Mouse (Mus musculus): ENCODE data around the gene Atp13a3. TPM values are rescaled to one million over a fixed set of nuclear protein-coding genes. Genes with fewer than 3 reads are reported as not detected.
A peak's percentile ranks its signal among the peaks of the same experiment; 100 is the strongest.

The Atp13a3 gene
- polyA plus RNA-seq, 1 experiment from 2014 or later = 17.8 TPM

DNA sequence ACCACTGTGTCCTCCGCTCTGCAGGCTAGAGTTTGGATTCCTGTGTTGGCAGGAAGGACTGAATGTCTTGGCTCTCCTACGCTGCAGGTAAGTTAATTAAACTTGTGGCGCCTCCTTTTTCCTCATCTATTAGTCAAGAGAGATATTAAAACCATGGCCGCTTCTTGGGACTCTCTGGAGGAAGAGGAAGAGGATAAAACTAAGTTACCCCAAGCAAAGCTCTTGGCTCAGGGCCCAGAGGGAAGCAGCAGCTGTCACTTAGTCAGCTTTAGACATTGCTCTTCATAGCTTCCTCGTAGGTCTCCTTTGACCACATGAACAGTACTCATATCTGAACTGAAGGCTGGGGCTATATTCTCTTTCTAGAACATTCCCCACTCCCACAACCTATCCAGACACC lies 10.5 kb upstream of the Atp13a3 start:
- H3K9ac ChIP-seq = no peak overlapping the region
- no peak for ATAC-seq (ENCODE audit: insufficient number of reproducible peaks, low FRiP score)
- 0 out of 2 replicates have a peak, but pooled peaks cover 4% of the 10 kb centered on the region for H3K27me3 ChIP-seq (replicated peaks)
- H3K36me3 ChIP-seq = no peaks in the 10 kb centered on the region
- no peak overlapping the region for H3K4me2 ChIP-seq
- H3K9me3 ChIP-seq (replicated peaks) = no peaks in the 10 kb centered on the region
- no peak overlapping the region for H3K4me3 ChIP-seq
- WGBS = 67% methylated on average over 5 of the region's 5 CpGs
- H3K4me1 ChIP-seq (replicated peaks) = no peaks in the 10 kb centered on the region
- no peak overlapping the region for H3K27ac ChIP-seq (ENCODE audit: poor library complexity, severe bottlenecking)

DNA sequence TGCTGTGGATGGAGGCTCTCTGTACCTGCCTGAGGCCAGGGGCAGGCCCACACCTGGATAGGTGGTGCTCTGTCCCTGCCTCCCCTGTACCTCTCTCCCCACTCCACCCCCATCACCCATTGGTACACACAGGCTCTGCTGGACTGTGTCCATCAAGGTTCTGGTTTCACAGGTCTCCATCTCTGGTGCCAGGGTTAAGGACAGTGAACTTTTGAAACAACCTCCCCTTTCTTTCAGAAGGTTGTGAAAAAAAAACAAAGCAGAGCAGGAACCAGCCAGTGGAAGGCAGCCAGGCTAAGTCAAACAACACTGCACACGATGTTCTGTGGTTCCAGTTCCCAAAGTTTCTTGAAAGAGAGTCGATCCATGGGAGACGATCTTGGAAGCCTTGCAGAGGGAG lies 6.9 kb upstream of the Atp13a3 start:
- Histone ChIP-seq H3K27me3 (replicated peaks) (0 out of 2 replicates have a peak, but pooled peaks cover 4% of the 10 kb centered on the region), H3K4me3 (no peak overlapping the region), H3K36me3 (no peaks in the 10 kb centered on the region), H3K27ac (ENCODE audit: poor library complexity, severe bottlenecking) (no peak overlapping the region), H3K9ac (no peak overlapping the region), H3K9me3 (replicated peaks) (no peaks in the 10 kb centered on the region), H3K4me2 (no peak overlapping the region), H3K4me1 (replicated peaks) (no peaks in the 10 kb centered on the region)
- 71% methylated on average over 3 of the region's 3 CpGs for WGBS
- no peak for ATAC-seq (ENCODE audit: insufficient number of reproducible peaks, low FRiP score)

GRCm38 (mm10) chr16:30410914-30411313 lies 5.1 kb upstream of the Atp13a3 start:
- H3K4me2 ChIP-seq = no peak overlapping the region
- H3K4me3 ChIP-seq = no peak overlapping the region
- H3K4me1 ChIP-seq (replicated peaks) = no peaks in the 10 kb centered on the region
- H3K27me3 ChIP-seq (replicated peaks) = no peaks in the 10 kb centered on the region
- ATAC-seq (ENCODE audit: insufficient number of reproducible peaks, low FRiP score) = no peak
- H3K36me3 ChIP-seq = no peaks in the 10 kb centered on the region
- no peak overlapping the region for H3K9ac ChIP-seq
- WGBS = 75% methylated on average over 4 of the region's 4 CpGs
- H3K27ac ChIP-seq (ENCODE audit: poor library complexity, severe bottlenecking) = no peak overlapping the region
- H3K9me3 ChIP-seq (replicated peaks) = no peaks in the 10 kb centered on the region

DNA sequence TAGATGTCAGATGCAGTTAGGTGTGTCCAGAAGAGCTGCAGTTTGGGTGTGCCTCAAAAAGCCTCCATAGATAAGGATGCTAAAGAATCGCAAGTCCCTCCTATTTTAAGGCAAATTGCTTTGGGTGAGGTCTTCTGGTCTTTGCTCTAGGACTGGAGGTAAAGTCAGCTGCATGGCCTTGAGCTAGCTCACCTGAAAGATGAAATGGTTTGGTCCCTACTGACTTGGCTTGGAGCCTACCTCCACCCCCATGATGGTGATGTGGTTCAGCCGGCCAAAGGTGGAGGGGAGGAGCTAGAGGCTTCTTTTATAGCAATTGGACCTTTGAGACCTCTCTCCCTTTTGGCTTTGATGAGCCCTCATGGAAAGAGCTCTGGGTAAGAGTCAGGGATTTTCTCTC lies 1.7 kb upstream of the Atp13a3 start:
- H3K4me1 ChIP-seq (replicated peaks) = no peaks in the 10 kb centered on the region
- no peak overlapping the region for H3K4me2 ChIP-seq
- H3K27me3 ChIP-seq (replicated peaks) = no peaks in the 10 kb centered on the region
- H3K36me3 ChIP-seq = no peaks in the 10 kb centered on the region
- H3K4me3 ChIP-seq = no peak overlapping the region
- no peaks in the 10 kb centered on the region for H3K9me3 ChIP-seq (replicated peaks)
- 59% methylated on average over 2 of the region's 2 CpGs for WGBS
- ATAC-seq (ENCODE audit: insufficient number of reproducible peaks, low FRiP score) = no peak
- no peak overlapping the region for H3K9ac ChIP-seq
- H3K27ac ChIP-seq (ENCODE audit: poor library complexity, severe bottlenecking) = no peak overlapping the region

DNA sequence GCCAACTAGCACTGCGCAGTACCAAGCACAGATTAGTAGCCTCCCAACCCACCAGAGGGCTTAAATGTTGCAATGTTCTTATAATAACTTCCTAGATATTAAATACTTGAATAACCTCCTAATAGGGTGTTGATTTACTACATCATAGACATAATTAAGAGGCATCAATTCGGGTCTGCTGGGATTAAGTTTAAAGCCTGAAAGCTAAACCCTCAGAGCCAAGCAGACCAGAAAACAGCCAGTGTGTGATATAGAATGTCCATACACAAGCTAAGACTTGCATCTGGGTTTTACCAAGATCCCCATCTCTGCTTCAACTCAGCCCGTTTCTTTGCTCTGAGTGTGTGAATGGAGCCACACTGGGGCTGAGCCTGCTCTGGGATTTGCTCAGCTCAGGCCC lies 2.2 kb downstream of the Atp13a3 start:
- Histone ChIP-seq H3K27me3 (replicated peaks) (no peaks in the 10 kb centered on the region), H3K4me1 (replicated peaks) (no peaks in the 10 kb centered on the region), H3K27ac (ENCODE audit: poor library complexity, severe bottlenecking) (no peak overlapping the region), H3K36me3 (no peaks in the 10 kb centered on the region), H3K9me3 (replicated peaks) (no peaks in the 10 kb centered on the region), H3K9ac (no peak overlapping the region), H3K4me3 (no peak overlapping the region), H3K4me2 (no peak overlapping the region)
- WGBS = 77% methylated on average over 3 of the region's 3 CpGs
- no peak for ATAC-seq (ENCODE audit: insufficient number of reproducible peaks, low FRiP score)

DNA sequence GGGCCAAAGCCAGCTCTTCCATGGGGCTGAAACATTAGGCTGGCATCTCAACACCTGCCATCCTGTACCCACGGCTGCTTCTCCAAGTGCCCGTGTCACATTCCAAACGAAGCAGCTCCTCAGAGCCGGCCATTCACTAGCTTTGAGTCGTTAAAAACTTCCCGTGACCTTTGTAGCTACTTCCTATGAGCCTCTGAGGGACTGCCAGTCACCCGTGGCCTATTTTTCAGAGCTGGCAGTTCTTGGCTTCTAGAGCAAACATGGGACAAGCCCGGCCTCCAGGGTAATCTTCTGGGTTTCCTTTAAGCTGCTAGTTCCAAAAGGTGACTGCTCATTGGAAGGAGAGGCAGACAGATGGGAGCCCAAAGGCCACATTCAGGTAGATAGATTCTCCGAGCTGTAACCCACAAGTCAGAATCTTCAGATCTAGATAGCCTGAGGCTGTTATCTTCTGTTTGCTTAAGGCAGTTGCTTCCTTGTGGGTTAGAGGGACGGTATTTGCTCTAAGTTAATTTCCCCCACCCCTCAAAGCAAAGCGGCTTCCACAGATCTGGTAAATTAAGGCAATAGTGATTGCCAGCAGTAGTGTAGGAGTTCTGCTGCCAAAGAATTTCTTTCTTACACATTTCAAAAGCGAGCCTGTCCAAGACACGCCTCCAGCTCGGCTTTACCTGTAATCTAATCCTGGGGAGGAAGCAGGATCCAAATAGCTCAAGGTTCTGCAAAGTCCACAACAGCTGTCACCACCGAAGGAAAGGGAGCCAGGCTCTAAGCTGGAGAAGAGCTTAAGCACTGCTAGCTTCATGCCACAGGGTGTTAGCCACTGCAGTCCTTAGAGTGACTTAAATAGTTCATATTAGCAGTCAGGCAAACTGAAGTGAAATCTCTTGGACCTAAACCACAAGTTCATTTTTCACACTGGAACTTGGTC lies 8.4 kb downstream of the Atp13a3 start:
- Histone ChIP-seq H3K27ac (ENCODE audit: poor library complexity, severe bottlenecking) (no peak overlapping the region), H3K36me3 (no peaks in the 10 kb centered on the region), H3K9ac (no peak overlapping the region), H3K9me3 (replicated peaks) (no peaks in the 10 kb centered on the region), H3K4me3 (no peak overlapping the region), H3K27me3 (replicated peaks) (no peaks in the 10 kb centered on the region), H3K4me1 (replicated peaks) (peaks cover 11% of the 10 kb centered on the region), H3K4me2 (no peak overlapping the region)
- no peak for ATAC-seq (ENCODE audit: insufficient number of reproducible peaks, low FRiP score)
- 33% methylated on average over 15 of the region's 15 CpGs for WGBS

DNA sequence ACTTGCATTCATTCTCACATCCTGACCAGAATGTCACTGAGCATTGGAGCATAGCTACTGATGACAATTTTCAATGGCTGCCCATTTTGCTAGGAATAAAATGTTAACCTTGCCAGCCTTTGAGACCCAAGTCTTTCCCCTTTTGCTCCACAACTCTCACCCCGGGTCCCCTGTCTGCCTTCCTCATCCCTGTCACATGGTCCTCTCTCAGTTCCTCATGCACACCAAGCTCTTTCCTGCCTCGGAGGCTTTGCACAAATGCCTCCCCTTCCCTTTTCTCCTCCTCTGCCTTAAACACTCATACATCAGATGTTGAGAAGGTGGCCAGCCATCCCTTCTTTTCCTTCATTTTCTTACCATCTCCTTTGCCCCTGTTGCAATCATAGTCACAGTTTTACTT lies 10.6 kb downstream of the Atp13a3 start:
- WGBS = 67% methylated on average over 2 of the region's 2 CpGs
- Histone ChIP-seq H3K9ac (no peak overlapping the region), H3K9me3 (replicated peaks) (no peaks in the 10 kb centered on the region), H3K4me1 (replicated peaks) (peaks cover 16% of the 10 kb centered on the region), H3K27me3 (replicated peaks) (no peaks in the 10 kb centered on the region), H3K4me2 (no peak overlapping the region), H3K36me3 (no peaks in the 10 kb centered on the region), H3K27ac (ENCODE audit: poor library complexity, severe bottlenecking) (no peak overlapping the region), H3K4me3 (no peak overlapping the region)
- no peak for ATAC-seq (ENCODE audit: insufficient number of reproducible peaks, low FRiP score)

DNA sequence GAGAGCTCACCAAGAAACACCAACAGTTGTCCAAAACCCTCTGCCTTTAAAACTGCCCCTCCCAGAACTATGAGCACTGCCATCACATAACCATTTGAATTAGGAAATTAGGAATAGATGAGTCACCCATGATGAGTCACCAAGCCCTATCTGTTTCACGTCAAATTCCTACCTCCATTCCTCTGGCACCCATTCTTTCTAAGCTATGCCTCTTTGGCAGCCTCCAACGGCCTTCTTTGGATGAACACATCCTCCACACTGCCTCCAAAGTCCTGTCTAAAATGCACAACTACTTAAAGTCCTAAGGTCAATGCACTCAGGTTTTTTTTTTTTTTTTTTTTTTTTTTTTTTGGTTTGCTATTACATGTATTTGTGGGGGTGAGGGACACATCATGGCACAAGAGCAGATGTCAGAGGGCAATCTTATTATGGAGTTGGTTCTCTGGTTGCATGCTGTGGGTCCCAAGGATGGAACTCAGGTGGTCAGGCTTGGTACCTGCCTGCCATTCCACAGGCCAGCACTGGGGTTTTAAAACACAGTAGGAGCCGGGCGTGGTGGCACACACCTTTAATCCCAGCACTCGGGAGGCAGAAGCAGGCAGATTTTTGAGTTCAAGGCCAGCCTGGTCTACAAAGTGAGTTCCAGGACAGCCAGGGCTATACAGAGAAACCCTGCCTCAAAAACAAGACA lies 15.0 kb downstream of the Atp13a3 start:
- Histone ChIP-seq H3K27ac (ENCODE audit: poor library complexity, severe bottlenecking) (peak overlapping the region; percentile 4; the same call in 1 of the 2 replicates), H3K4me1 (replicated peaks) (peaks cover 29% of the 10 kb centered on the region), H3K9ac (no peak overlapping the region), H3K4me3 (no peak overlapping the region), H3K36me3 (0 out of 2 replicates have a peak, but pooled peaks cover 3% of the 10 kb centered on the region), H3K27me3 (replicated peaks) (no peaks in the 10 kb centered on the region), H3K9me3 (replicated peaks) (no peaks in the 10 kb centered on the region), H3K4me2 (no peak overlapping the region)
- WGBS = 70% methylated on average over 5 of the region's 5 CpGs
- no peak for ATAC-seq (ENCODE audit: insufficient number of reproducible peaks, low FRiP score)

- no peaks in the 10 kb centered on the region for H3K9me3 ChIP-seq (replicated peaks)
- 50% methylated on average over 9 of the region's 9 CpGs for WGBS
- no peak; the same call in 1 of the 2 replicates for ATAC-seq (ENCODE audit: insufficient number of reproducible peaks, low FRiP score)
- peak overlapping the region; percentile 75; the same call in 1 of the 2 replicates for H3K27ac ChIP-seq (ENCODE audit: poor library complexity, severe bottlenecking)
- peaks cover 30% of the 10 kb centered on the region for H3K4me1 ChIP-seq (replicated peaks)
- H3K4me2 ChIP-seq = peak overlapping the region; percentile 95
- peak overlapping the region; percentile 90; the same call in 1 of the 2 replicates for H3K4me3 ChIP-seq
- no peaks in the 10 kb centered on the region for H3K27me3 ChIP-seq (replicated peaks)
- H3K36me3 ChIP-seq = peaks cover 7% of the 10 kb centered on the region; the same call in 1 of the 2 replicates
- H3K9ac ChIP-seq = no peak overlapping the region; the same call in 1 of the 2 replicates
These were observed 15.7 kb downstream of the Atp13a3 start for GRCm38 (mm10) chr16:30389831-30390649.

DNA sequence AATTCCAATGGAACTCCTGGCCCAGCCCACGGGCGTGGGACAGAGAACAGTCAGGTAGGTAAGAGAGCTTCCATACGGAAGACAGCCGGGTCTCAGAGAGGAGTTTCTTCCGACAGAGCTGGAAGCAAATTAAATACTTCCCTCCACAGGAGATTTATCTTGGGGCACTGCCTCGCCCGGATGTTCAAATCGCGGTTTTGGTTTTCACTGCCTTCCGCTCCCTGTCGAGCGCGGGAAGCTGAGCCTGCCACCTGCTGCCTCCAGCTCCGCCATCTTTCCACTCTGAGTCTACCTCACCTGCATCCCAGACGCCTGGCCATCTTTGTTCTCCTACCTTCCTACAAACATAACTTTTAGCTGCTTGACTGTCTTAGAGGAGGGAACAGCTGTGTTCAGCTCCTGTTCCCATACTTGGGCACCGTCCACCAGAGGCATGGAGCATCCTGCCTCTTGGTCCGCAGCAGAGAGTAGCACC lies 16.5 kb downstream of the Atp13a3 start:
- H3K27me3 ChIP-seq (replicated peaks) = no peaks in the 10 kb centered on the region
- no peaks in the 10 kb centered on the region for H3K9me3 ChIP-seq (replicated peaks)
- H3K4me1 ChIP-seq (replicated peaks) = peaks cover 30% of the 10 kb centered on the region
- peak overlapping the region; percentile 75 for H3K27ac ChIP-seq (ENCODE audit: poor library complexity, severe bottlenecking)
- peak overlapping the region; percentile 90 for H3K4me3 ChIP-seq
- peaks cover 10% of the 10 kb centered on the region for H3K36me3 ChIP-seq
- peak; percentile 7; the same call in 1 of the 2 replicates for ATAC-seq (ENCODE audit: insufficient number of reproducible peaks, low FRiP score)
- 5% methylated on average over 17 of the region's 17 CpGs for WGBS
- H3K4me2 ChIP-seq = peak overlapping the region; percentile 95
- peak overlapping the region; percentile 94 for H3K9ac ChIP-seq
